Mouse (Mus musculus) liver, embryonic 13.5 days (tissue): ENCODE data around the gene Ccdc105. TPM values are rescaled to one million over a fixed set of nuclear protein-coding genes. Genes with fewer than 3 reads are reported as not detected.

Experiments
- ATAC-seq: fragments of 200-750 bp; cut with Nextera tagmentation; 2 replicates; pipeline ENCODE4 v1.8.0; 2017; ENCODE audit warnings: low read depth, mild to moderate bottlenecking, moderate number of reproducible peaks, moderate library complexity
- DNase-seq: peaks from one replicate; pipeline ENCODE4 v3.0.0; 2022
- H3K27ac ChIP-seq: fragments of 300-500 bp; sonication (generic); 2 replicates; pipeline ENCODE4 v1.5.1; 2015; ENCODE audit warnings: moderate library complexity, mild to moderate bottlenecking, inconsistent platforms
- H3K27me3 ChIP-seq: fragments of 300-500 bp; sonication (generic); 2 replicates; pipeline ENCODE4 v1.6.1; 2015; ENCODE audit warnings: mild to moderate bottlenecking, inconsistent platforms
- H3K36me3 ChIP-seq: fragments of 300-500 bp; sonication (generic); 2 replicates; pipeline ENCODE4 v1.6.1; 2015; ENCODE audit warnings: mild to moderate bottlenecking, inconsistent platforms
- H3K4me1 ChIP-seq: fragments of 300-500 bp; sonication (generic); replicated peaks from 2 replicates; pipeline ENCODE4 v1.6.1; 2015; ENCODE audit warnings: inconsistent platforms
- H3K4me2 ChIP-seq: fragments of 300-500 bp; sonication (generic); 2 replicates; pipeline ENCODE4 v1.6.1; 2015; ENCODE audit warnings: inconsistent platforms, mild to moderate bottlenecking, moderate library complexity
- H3K4me3 ChIP-seq: fragments of 300-500 bp; sonication (generic); replicated peaks from 2 replicates; pipeline ENCODE4 v1.5.1; 2015; ENCODE audit warnings: mild to moderate bottlenecking, inconsistent platforms
- H3K9ac ChIP-seq: fragments of 300-500 bp; sonication (generic); 2 replicates; pipeline ENCODE4 v1.6.1; 2015; ENCODE audit warnings: mild to moderate bottlenecking, inconsistent platforms
- H3K9me3 ChIP-seq: fragments of 300-500 bp; sonication (generic); replicated peaks from 2 replicates; pipeline ENCODE4 v1.6.1; 2016; ENCODE audit warnings: inconsistent platforms
- WGBS: fragments of 180-500 bp; shearing (Covaris S2); methylation state at CpG from one replicate; pipeline ENCODE4 v1.1.7; 2015; ENCODE audit not compliant: insufficient replicate concordance; 5-methylcytosine and 5-hydroxymethylcytosine counted together
- polyA plus RNA-seq: library from polyadenylated mRNA; unstranded; fragments of >200 nt; fragmentation: Nextera tagmentation; extraction: Ambion mirVana; gene quantifications from 2 replicates; pipeline ENCODE4 v1.2.1, GENCODE M21; 2015

The Ccdc105 gene
- polyA plus RNA-seq, 1 experiment from 2014 or later, result not detected

GRCm38 (mm10) chr10:78747035-78747721, 5.7 kb downstream of the Ccdc105 start:
- Histone ChIP-seq H3K27ac (no peak overlapping the region), H3K4me1 (no peaks in the 10 kb centered on the region), H3K27me3 (peaks cover 23% of the 10 kb centered on the region), H3K4me3 (0 out of 2 replicates have a peak overlapping the region, but pooled peaks have one; percentile 8), H3K36me3 (no peaks in the 10 kb centered on the region), H3K4me2 (peak overlapping the region; percentile 7), H3K9ac (no peak overlapping the region), H3K9me3 (no peaks in the 10 kb centered on the region)
- DNase-seq (no peak), ATAC-seq (no peak)
- 6% methylated on average over 27 of the region's 27 CpGs for WGBS

GRCm38 (mm10) chr10:78745453-78746232, 7.2 kb downstream of the Ccdc105 start:
- DNase-seq, result no peak
- WGBS, result 37% methylated on average over 4 of the region's 4 CpGs
- H3K4me2 ChIP-seq, result no peak overlapping the region

GRCm38 (mm10) chr10:78743721-78744120, 9.1 kb downstream of the Ccdc105 start:
- no peaks in the 10 kb centered on the region for H3K9me3 ChIP-seq
- no peaks in the 10 kb centered on the region for H3K36me3 ChIP-seq
- H3K9ac ChIP-seq, result no peak overlapping the region
- no peak overlapping the region for H3K27ac ChIP-seq
- no peak overlapping the region for H3K4me2 ChIP-seq
- ATAC-seq, result no peak
- H3K27me3 ChIP-seq, result peaks cover 9% of the 10 kb centered on the region; the same call in 1 of the 2 replicates
- H3K4me1 ChIP-seq, result no peaks in the 10 kb centered on the region
- no peak overlapping the region for H3K4me3 ChIP-seq
- DNase-seq, result no peak

More at GRCm38 (mm10) chr10:78745453-78746232, 7.2 kb downstream of the Ccdc105 start:
- no peak overlapping the region for H3K4me3 ChIP-seq
- no peak overlapping the region for H3K9ac ChIP-seq
- no peak overlapping the region for H3K27ac ChIP-seq
- H3K36me3 ChIP-seq, result no peaks in the 10 kb centered on the region
- H3K9me3 ChIP-seq, result no peaks in the 10 kb centered on the region
- no peak for ATAC-seq
- H3K4me1 ChIP-seq, result no peaks in the 10 kb centered on the region
- H3K27me3 ChIP-seq, result peaks cover 11% of the 10 kb centered on the region; the same call in 1 of the 2 replicates

- H3K27ac ChIP-seq, result no peak overlapping the region
- no peak overlapping the region for H3K9ac ChIP-seq
- H3K9me3 ChIP-seq, result no peaks in the 10 kb centered on the region
- WGBS, result 47% methylated on average over 4 of the region's 4 CpGs
- H3K27me3 ChIP-seq, result no peaks in the 10 kb centered on the region
- no peak for ATAC-seq
- no peak for DNase-seq
- H3K4me2 ChIP-seq, result no peak overlapping the region
- H3K4me3 ChIP-seq, result no peak overlapping the region
- no peaks in the 10 kb centered on the region for H3K36me3 ChIP-seq
- H3K4me1 ChIP-seq, result no peaks in the 10 kb centered on the region
Measured at GRCm38 (mm10) chr10:78739821-78740220, 13.0 kb downstream of the Ccdc105 start.

- no peaks in the 10 kb centered on the region for H3K36me3 ChIP-seq
- H3K4me3 ChIP-seq, result no peak overlapping the region
- ATAC-seq (no peak), DNase-seq (no peak)
- no peak overlapping the region for H3K9ac ChIP-seq
- H3K27ac ChIP-seq, result no peak overlapping the region
- no peaks in the 10 kb centered on the region for H3K9me3 ChIP-seq
- no peaks in the 10 kb centered on the region for H3K27me3 ChIP-seq
- WGBS, result 56% methylated on average over 5 of the region's 5 CpGs
- no peaks in the 10 kb centered on the region for H3K4me1 ChIP-seq
- no peak overlapping the region for H3K4me2 ChIP-seq
Measured at GRCm38 (mm10) chr10:78727876-78728275, 25.0 kb downstream of the Ccdc105 start.

GRCm38 (mm10) chr10:78727035-78727434, 25.8 kb downstream of the Ccdc105 start:
- DNase-seq (no peak), ATAC-seq (no peak)
- Histone ChIP-seq H3K9me3 (no peaks in the 10 kb centered on the region), H3K4me3 (no peak overlapping the region), H3K4me2 (no peak overlapping the region), H3K4me1 (no peaks in the 10 kb centered on the region), H3K27me3 (no peaks in the 10 kb centered on the region), H3K9ac (no peak overlapping the region), H3K36me3 (no peaks in the 10 kb centered on the region), H3K27ac (no peak overlapping the region)
- 46% methylated on average over 3 of the region's 3 CpGs for WGBS

GRCm38 (mm10) chr10:78723416-78723815, 29.4 kb downstream of the Ccdc105 start:
- WGBS, result 35% methylated on average over 2 of the region's 2 CpGs
- DNase-seq, result no peak

GRCm38 (mm10) chr10:78722654-78723053, 30.2 kb downstream of the Ccdc105 start:
- no peak overlapping the region for H3K9ac ChIP-seq
- H3K4me2 ChIP-seq, result no peak overlapping the region
- H3K36me3 ChIP-seq, result no peaks in the 10 kb centered on the region
- no peak overlapping the region for H3K27ac ChIP-seq
- DNase-seq (no peak), ATAC-seq (no peak)
- WGBS, result 44% methylated on average over 2 of the region's 2 CpGs
- no peaks in the 10 kb centered on the region for H3K9me3 ChIP-seq
- no peaks in the 10 kb centered on the region for H3K27me3 ChIP-seq
- no peaks in the 10 kb centered on the region for H3K4me1 ChIP-seq
- no peak overlapping the region for H3K4me3 ChIP-seq

More at GRCm38 (mm10) chr10:78723416-78723815, 29.4 kb downstream of the Ccdc105 start:
- no peak overlapping the region for H3K4me3 ChIP-seq
- no peak for ATAC-seq
- no peaks in the 10 kb centered on the region for H3K9me3 ChIP-seq
- no peak overlapping the region for H3K9ac ChIP-seq
- no peaks in the 10 kb centered on the region for H3K4me1 ChIP-seq
- no peaks in the 10 kb centered on the region for H3K27me3 ChIP-seq
- H3K36me3 ChIP-seq, result no peaks in the 10 kb centered on the region
- no peak overlapping the region for H3K27ac ChIP-seq
- no peak overlapping the region for H3K4me2 ChIP-seq

GRCm38 (mm10) chr10:78722036-78722435, 30.8 kb downstream of the Ccdc105 start:
- WGBS, result 76% methylated on average over 5 of the region's 5 CpGs

GRCm38 (mm10) chr10:78718056-78718455, 34.8 kb downstream of the Ccdc105 start, which contains the start of gene Casp14:
TSS of gene Casp14 (minus strand) at chr10:78718294.
- H3K4me2 ChIP-seq, result no peak within 1 kb of the TSS
- H3K27ac ChIP-seq, result no peak within 1 kb of the TSS
- H3K4me3 ChIP-seq, result no peak within 1 kb of the TSS
- 52% methylated on average over 11 of the region's 11 CpGs for WGBS
- no peaks in the 10 kb centered on the region for H3K9me3 ChIP-seq
- DNase-seq (no peak), ATAC-seq (no peak)
- no peaks in the 10 kb centered on the region for H3K4me1 ChIP-seq
- no peaks in the 10 kb centered on the region for H3K36me3 ChIP-seq
- no peak within 1 kb of the TSS for H3K9ac ChIP-seq
- H3K27me3 ChIP-seq, result no peaks in the 10 kb centered on the region

More at GRCm38 (mm10) chr10:78722036-78722435, 30.8 kb downstream of the Ccdc105 start:
- Histone ChIP-seq H3K4me2 (no peak overlapping the region), H3K27ac (no peak overlapping the region), H3K9me3 (no peaks in the 10 kb centered on the region), H3K27me3 (no peaks in the 10 kb centered on the region), H3K36me3 (no peaks in the 10 kb centered on the region), H3K4me1 (no peaks in the 10 kb centered on the region), H3K9ac (no peak overlapping the region), H3K4me3 (no peak overlapping the region)
- no peak for DNase-seq
- no peak for ATAC-seq

GRCm38 (mm10) chr10:78716231-78716630, 36.6 kb downstream of the Ccdc105 start:
- H3K36me3 ChIP-seq, result no peaks in the 10 kb centered on the region
- H3K4me1 ChIP-seq, result no peaks in the 10 kb centered on the region
- ATAC-seq (no peak), DNase-seq (no peak)
- H3K4me3 ChIP-seq, result no peak overlapping the region
- no peak overlapping the region for H3K4me2 ChIP-seq
- H3K27ac ChIP-seq, result no peak overlapping the region
- no peak overlapping the region for H3K9ac ChIP-seq
- no peaks in the 10 kb centered on the region for H3K27me3 ChIP-seq
- H3K9me3 ChIP-seq, result no peaks in the 10 kb centered on the region
